Mouse (Mus musculus) heart, embryonic 13.5 days (tissue): ENCODE measurements around the gene Ddr1. TPM values are rescaled to one million over a fixed set of nuclear protein-coding genes. Genes with fewer than 3 reads are reported as not detected.
A peak's percentile ranks its signal among the peaks of the same experiment; 100 is the strongest.

ENCODE experiments used
- ATAC-seq: fragments of 200-750 bp; cut with Nextera tagmentation; 2 replicates; pipeline ENCODE4 v1.8.0; 2017; ENCODE audit warnings: moderate TSS enrichment; ENCODE audit not compliant: insufficient number of reproducible peaks, low FRiP score, low TSS enrichment; ENCODE audit errors: extremely low read depth
- H3K27ac ChIP-seq: fragments of 300-500 bp; sonication (generic); replicated peaks from 2 replicates; pipeline ENCODE4 v1.5.1; 2015; ENCODE audit warnings: moderate library complexity, mild to moderate bottlenecking, inconsistent platforms
- H3K27me3 ChIP-seq: fragments of 300-500 bp; sonication (generic); replicated peaks from 2 replicates; pipeline ENCODE4 v1.6.1; 2015; ENCODE audit warnings: mild to moderate bottlenecking, inconsistent platforms
- H3K36me3 ChIP-seq: fragments of 300-500 bp; sonication (generic); 2 replicates; pipeline ENCODE4 v1.6.1; 2015; ENCODE audit warnings: mild to moderate bottlenecking, inconsistent platforms
- H3K4me1 ChIP-seq: fragments of 300-500 bp; sonication (generic); 2 replicates; pipeline ENCODE4 v1.6.1; 2015; ENCODE audit warnings: inconsistent platforms
- H3K4me2 ChIP-seq: fragments of 300-500 bp; sonication (generic); 2 replicates; pipeline ENCODE4 v1.6.1; 2015; ENCODE audit warnings: inconsistent platforms, mild to moderate bottlenecking, moderate library complexity
- H3K4me3 ChIP-seq: fragments of 300-500 bp; sonication (generic); 2 replicates; pipeline ENCODE4 v1.5.1; 2015; ENCODE audit warnings: moderate library complexity, mild to moderate bottlenecking, inconsistent platforms
- H3K9ac ChIP-seq: fragments of 300-500 bp; sonication (generic); 2 replicates; pipeline ENCODE4 v1.6.1; 2015; ENCODE audit warnings: inconsistent platforms, mild to moderate bottlenecking, moderate library complexity
- H3K9me3 ChIP-seq: fragments of 300-500 bp; sonication (generic); 2 replicates; pipeline ENCODE4 v1.6.1; 2016; ENCODE audit warnings: inconsistent platforms
- WGBS: fragments of 180-500 bp; shearing (Covaris S2); methylation state at CpG from one replicate; pipeline ENCODE4 v1.1.7; 2015; ENCODE audit warnings: mixed read lengths; 5-methylcytosine and 5-hydroxymethylcytosine counted together
- polyA plus RNA-seq: library from polyadenylated mRNA; unstranded; fragments of >200 nt; fragmentation: Nextera tagmentation; extraction: Ambion mirVana; gene quantifications from 2 replicates; pipeline ENCODE4 v1.2.1, GENCODE M21; 2015

Gene Ddr1
- polyA plus RNA-seq, 1 experiment from 2014 or later = 122 TPM

GRCm38 (mm10) chr17:35691811-35692210 lies 12.6 kb downstream of the Ddr1 start:
- H3K27ac ChIP-seq = no peak overlapping the region
- H3K9ac ChIP-seq = no peak overlapping the region
- WGBS = 62% methylated on average over 4 of the region's 4 CpGs
- no peaks in the 10 kb centered on the region for H3K9me3 ChIP-seq
- H3K4me2 ChIP-seq = no peak overlapping the region
- H3K36me3 ChIP-seq = peaks cover 87% of the 10 kb centered on the region
- peaks cover 5% of the 10 kb centered on the region for H3K4me1 ChIP-seq
- no peak overlapping the region for H3K4me3 ChIP-seq
- no peak for ATAC-seq
- no peaks in the 10 kb centered on the region for H3K27me3 ChIP-seq

GRCm38 (mm10) chr17:35689936-35690645 lies 14.3 kb downstream of the Ddr1 start:
- 81% methylated on average over 18 of the region's 18 CpGs for WGBS
- no peak overlapping the region for H3K4me3 ChIP-seq
- H3K9ac ChIP-seq = no peak overlapping the region
- H3K36me3 ChIP-seq = peaks cover 94% of the 10 kb centered on the region
- ATAC-seq = no peak
- no peaks in the 10 kb centered on the region for H3K9me3 ChIP-seq
- H3K27me3 ChIP-seq = no peaks in the 10 kb centered on the region
- H3K27ac ChIP-seq = no peak overlapping the region
- H3K4me2 ChIP-seq = no peak overlapping the region
- H3K4me1 ChIP-seq = no peaks in the 10 kb centered on the region

GRCm38 (mm10) chr17:35688347-35689175 lies 15.9 kb downstream of the Ddr1 start:
- Histone ChIP-seq H3K9ac (no peak overlapping the region), H3K27ac (no peak overlapping the region), H3K4me3 (no peak overlapping the region), H3K4me2 (no peak overlapping the region), H3K27me3 (no peaks in the 10 kb centered on the region), H3K9me3 (no peaks in the 10 kb centered on the region), H3K36me3 (peaks cover 100% of the 10 kb centered on the region), H3K4me1 (no peaks in the 10 kb centered on the region)
- ATAC-seq = no peak
- 76% methylated on average over 25 of the region's 25 CpGs for WGBS

- ATAC-seq = no peak
- H3K4me2 ChIP-seq = no peak overlapping the region
- no peak overlapping the region for H3K27ac ChIP-seq
- no peaks in the 10 kb centered on the region for H3K4me1 ChIP-seq
- 65% methylated on average over 9 of the region's 9 CpGs for WGBS
- no peak overlapping the region for H3K4me3 ChIP-seq
- no peaks in the 10 kb centered on the region for H3K9me3 ChIP-seq
- peaks cover 100% of the 10 kb centered on the region for H3K36me3 ChIP-seq
- H3K27me3 ChIP-seq = no peaks in the 10 kb centered on the region
- H3K9ac ChIP-seq = no peak overlapping the region
Observed at GRCm38 (mm10) chr17:35685061-35685460, 19.4 kb downstream of the Ddr1 start.

GRCm38 (mm10) chr17:35681986-35682385 lies 22.4 kb downstream of the Ddr1 start:
- H3K36me3 ChIP-seq = peaks cover 70% of the 10 kb centered on the region
- H3K27ac ChIP-seq = no peak overlapping the region
- 76% methylated on average over 13 of the region's 13 CpGs for WGBS
- H3K4me3 ChIP-seq = no peak overlapping the region
- H3K9me3 ChIP-seq = no peaks in the 10 kb centered on the region
- no peaks in the 10 kb centered on the region for H3K4me1 ChIP-seq
- no peak overlapping the region for H3K4me2 ChIP-seq
- no peak for ATAC-seq
- H3K9ac ChIP-seq = no peak overlapping the region
- H3K27me3 ChIP-seq = no peaks in the 10 kb centered on the region

- peaks cover 56% of the 10 kb centered on the region for H3K36me3 ChIP-seq
- no peak for ATAC-seq
Observed at GRCm38 (mm10) chr17:35680591-35680990, 23.8 kb downstream of the Ddr1 start.

GRCm38 (mm10) chr17:35673416-35674035 lies 30.9 kb downstream of the Ddr1 start, which contains the start of gene Gtf2h4:
Gtf2h4 (minus strand) TSS chr17:35673739.
- 2% methylated on average over 23 of the region's 23 CpGs for WGBS

More at GRCm38 (mm10) chr17:35680591-35680990, 23.8 kb downstream of the Ddr1 start:
- no peak overlapping the region for H3K4me3 ChIP-seq
- H3K27ac ChIP-seq = no peak overlapping the region
- no peaks in the 10 kb centered on the region for H3K4me1 ChIP-seq
- H3K9ac ChIP-seq = no peak overlapping the region
- H3K4me2 ChIP-seq = no peak overlapping the region
- H3K9me3 ChIP-seq = no peaks in the 10 kb centered on the region
- no peaks in the 10 kb centered on the region for H3K27me3 ChIP-seq
- 41% methylated on average over 6 of the region's 6 CpGs for WGBS

GRCm38 (mm10) chr17:35672527-35672926 lies 31.9 kb downstream of the Ddr1 start:
- whole genome bisulfite sequencing = 85% methylated on average over 6 of the region's 6 CpGs
- Histone ChIP-seq H3K36me3 (peaks cover 26% of the 10 kb centered on the region), H3K27me3 (no peaks in the 10 kb centered on the region), H3K9me3 (no peaks in the 10 kb centered on the region), H3K9ac (no peak overlapping the region; the same call in 1 of the 2 replicates), H3K27ac (no peak overlapping the region), H3K4me3 (peak overlapping the region; percentile 87; the same call in 1 of the 2 replicates), H3K4me1 (peaks cover 14% of the 10 kb centered on the region), H3K4me2 (peak overlapping the region; percentile 92)
- ATAC-seq = no peak

More at GRCm38 (mm10) chr17:35673416-35674035, 30.9 kb downstream of the Ddr1 start, which contains the start of gene Gtf2h4:
- peak within 1 kb of the TSS; percentile 97 for H3K9ac ChIP-seq
- peak within 1 kb of the TSS; percentile 43 for H3K27ac ChIP-seq
- peak; percentile 80 for ATAC-seq
- H3K4me3 ChIP-seq = peak within 1 kb of the TSS; percentile 87
- H3K36me3 ChIP-seq = peaks cover 26% of the 10 kb centered on the region
- no peaks in the 10 kb centered on the region for H3K27me3 ChIP-seq
- H3K4me2 ChIP-seq = peak within 1 kb of the TSS; percentile 92
- H3K4me1 ChIP-seq = peaks cover 7% of the 10 kb centered on the region
- H3K9me3 ChIP-seq = no peaks in the 10 kb centered on the region

- H3K36me3 ChIP-seq = peaks cover 26% of the 10 kb centered on the region
Observed at GRCm38 (mm10) chr17:35671846-35672245, 32.6 kb downstream of the Ddr1 start.

GRCm38 (mm10) chr17:35669731-35670130 lies 34.7 kb downstream of the Ddr1 start:
- no peak for ATAC-seq
- H3K4me3 ChIP-seq = no peak overlapping the region
- no peak overlapping the region for H3K27ac ChIP-seq
- H3K4me1 ChIP-seq = peaks cover 26% of the 10 kb centered on the region
- no peaks in the 10 kb centered on the region for H3K27me3 ChIP-seq
- H3K9ac ChIP-seq = no peak overlapping the region
- 89% methylated on average over 9 of the region's 9 CpGs for WGBS
- peaks cover 35% of the 10 kb centered on the region for H3K36me3 ChIP-seq
- H3K4me2 ChIP-seq = no peak overlapping the region
- no peaks in the 10 kb centered on the region for H3K9me3 ChIP-seq

More at GRCm38 (mm10) chr17:35671846-35672245, 32.6 kb downstream of the Ddr1 start:
- no peaks in the 10 kb centered on the region for H3K9me3 ChIP-seq
- H3K4me3 ChIP-seq = no peak overlapping the region
- no peak overlapping the region for H3K9ac ChIP-seq
- no peaks in the 10 kb centered on the region for H3K27me3 ChIP-seq
- peaks cover 16% of the 10 kb centered on the region for H3K4me1 ChIP-seq
- no peak overlapping the region for H3K4me2 ChIP-seq
- no peak overlapping the region for H3K27ac ChIP-seq
- 86% methylated on average over 6 of the region's 6 CpGs for WGBS
- no peak for ATAC-seq
